ENCODE assay signal across 26 mouse cellular contexts in genomic region chr12:75915694-75916093, GRCm38 (mm10).
DNase-seq lines count a peak whose midpoint lies in the region; ATAC-seq and TF ChIP-seq lines count a peak whose summit lies in the region.
"Had no signal": no experiment of that assay in that cellular context is flagged by ENCODE, and none has a peak within 500 bp of the region (broad histone marks: within the 10 kb centered on the region; RNA-seq: fewer than 3 reads in every experiment).

No protein-coding gene starts in this region.

- no peaks in the 10 kb centered on the region for H3K9me3 ChIP-seq in lung, embryonic 14.5 days (ENCODE audit: low read depth, low read length)
- H3K9me3 ChIP-seq: heart, embryonic 10.5 days; heart, embryonic 15.5 days; hindbrain, embryonic 12.5 days had no signal

- intact Hi-C loops in left cerebral cortex, postnatal 25 days (cut with DNase I) = no loop called here

- no peak overlapping the region for H3K4me3 ChIP-seq in lung, embryonic 14.5 days (ENCODE audit: low read depth, low read length)
- H3K4me3 ChIP-seq: erythroblast, embryonic 14.5 days; heart, embryonic 10.5 days; heart, embryonic 15.5 days; hindbrain, embryonic 12.5 days had no signal

- WGBS in lung, embryonic 14.5 days = 80% methylated on average over 5 of the region's 5 CpGs

- no peak overlapping the region for H3K4me2 ChIP-seq in lung, embryonic 14.5 days
- H3K4me2 ChIP-seq: heart, embryonic 15.5 days; hindbrain, embryonic 12.5 days; liver, embryonic 11.5 days had no signal

- H3K36me3 ChIP-seq in lung, embryonic 14.5 days (ENCODE audit: insufficient read depth) = peaks cover 44% of the 10 kb centered on the region

- H3K9ac ChIP-seq in lung, embryonic 14.5 days = no peak overlapping the region
- H3K9ac ChIP-seq: heart, embryonic 15.5 days; hindbrain, embryonic 12.5 days had no signal

- no peak for TF ChIP-seq CTCF in lung, embryonic 14.5 days (IDR thresholded peaks at IDR 0.05; ENCODE audit: low read depth)

- DNase-seq in adrenal gland, postnatal 36 days = peak; percentile 26 to 36
- no peak for DNase-seq in adrenal gland, postnatal 4 days (ENCODE audit: low spot score in 2 of 2)
- peak; percentile 20 for DNase-seq in lung, embryonic 14.5 days
- no peak for DNase-seq in lung, postnatal 4 days
- DNase-seq in NIH3T3 (ENCODE audit: low read depth) = peak; percentile 15
- no peak for DNase-seq in left cerebral cortex, postnatal 25 days (ENCODE audit: low spot score in 2 of 2)
- DNase-seq in cerebellum, adult 18-20 months = no peak
- DNase-seq: B cell, adult 2 months; cerebellum, adult 2 months; cerebellum, postnatal 14 days; gastrocnemius, postnatal 10 days; kidney, adult 9 months; kidney, postnatal 10 days; lung, adult 18-20 months; midbrain, embryonic 14.5 days; thymus, postnatal 4 days had no signal

- no peak for ATAC-seq in lung, embryonic 14.5 days (ENCODE audit: insufficient read depth)
- ATAC-seq: forebrain, embryonic 16.5 days; hindbrain, postnatal 0 days; intestine, postnatal 0 days had no signal

- no peaks in the 10 kb centered on the region for H3K4me1 ChIP-seq in lung, embryonic 14.5 days (ENCODE audit: insufficient read depth)
- H3K4me1 ChIP-seq: heart, embryonic 10.5 days; heart, embryonic 15.5 days; hindbrain, embryonic 12.5 days had no signal

- no peak overlapping the region for H3K27ac ChIP-seq in lung, embryonic 14.5 days (ENCODE audit: low read depth)
- H3K27ac ChIP-seq: heart, embryonic 10.5 days; heart, embryonic 15.5 days; hindbrain, embryonic 12.5 days; hindbrain, postnatal 0 days; macrophage had no signal

- no peaks in the 10 kb centered on the region for H3K27me3 ChIP-seq in lung, embryonic 14.5 days (ENCODE audit: insufficient read depth, low read length)
- H3K27me3 ChIP-seq: CH12.LX; heart, embryonic 15.5 days; hindbrain, embryonic 12.5 days had no signal

Comparison
In these comparisons a context has a peak if more than half of its experiments do, and no peak if none do; other contexts are left out.
1. DNase-seq: peak in adrenal gland, postnatal 36 days (2 of 2), lung, embryonic 14.5 days (single experiment) and NIH3T3 (single experiment); none in adrenal gland, postnatal 4 days (0 of 2), lung, postnatal 4 days (0 of 2), left cerebral cortex, postnatal 25 days (0 of 2) and cerebellum, adult 18-20 months (0 of 2).